Mouse (Mus musculus) splenic B cell, adult 2 months (primary cell): Measurements from ENCODE around the gene Aff3.

Experiments used
- DNase-seq: peaks from one replicate; pipeline ENCODE4 v3.0.0-alpha.2; 2011; ENCODE audit warnings: low read depth, low spot score
- H3K27me3 ChIP-seq: 2 replicates; pipeline ENCODE4 v1.6.1; 2012; ENCODE audit warnings: mild to moderate bottlenecking, low read length, moderate library complexity, mixed read lengths; ENCODE audit not compliant: control insufficient read depth, poor library complexity, insufficient read depth, severe bottlenecking
- H3K36me3 ChIP-seq: 2 replicates; pipeline ENCODE4 v1.6.1; 2012; ENCODE audit warnings: mild to moderate bottlenecking, low read length, moderate library complexity, mixed read lengths; ENCODE audit not compliant: control insufficient read depth, poor library complexity, insufficient read depth, severe bottlenecking

The Aff3 gene

GRCm38 (mm10) chr1:38390235-38390885 lies 274.4 kb downstream of the Aff3 start:
- DNase-seq: no peak
- Histone ChIP-seq H3K27me3 (no peaks in the 10 kb centered on the region), H3K36me3 (0 out of 2 replicates have a peak, but pooled peaks cover under 1% of the 10 kb centered on the region)

DNA sequence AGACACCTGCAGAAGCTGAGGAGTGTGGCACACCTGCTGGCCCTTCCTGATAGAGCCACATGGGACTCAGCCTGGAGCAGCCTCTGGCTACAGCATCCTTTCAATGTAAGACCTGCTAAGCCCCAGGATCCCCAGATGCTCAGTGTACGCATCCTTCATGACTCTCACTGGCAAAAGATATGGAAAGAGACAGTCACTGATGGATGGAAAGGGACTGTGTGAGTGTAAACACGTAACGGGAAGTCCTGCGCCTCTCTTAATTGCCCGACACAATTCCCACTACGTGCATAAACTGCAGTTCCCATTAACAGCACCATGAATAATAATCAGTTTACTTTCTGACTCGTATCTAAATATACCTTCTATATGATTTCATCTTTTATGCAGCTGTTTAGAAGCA lies 275.2 kb downstream of the Aff3 start:
- no peaks in the 10 kb centered on the region for H3K36me3 ChIP-seq
- no peak for DNase-seq
- no peaks in the 10 kb centered on the region for H3K27me3 ChIP-seq

GRCm38 (mm10) chr1:38388466-38388865 lies 276.3 kb downstream of the Aff3 start:
- no peak for DNase-seq
- Histone ChIP-seq H3K27me3 (no peaks in the 10 kb centered on the region), H3K36me3 (no peaks in the 10 kb centered on the region)

GRCm38 (mm10) chr1:38387438-38387837 lies 277.3 kb downstream of the Aff3 start:
- H3K27me3 ChIP-seq: no peaks in the 10 kb centered on the region
- no peaks in the 10 kb centered on the region for H3K36me3 ChIP-seq
- no peak for DNase-seq

DNA sequence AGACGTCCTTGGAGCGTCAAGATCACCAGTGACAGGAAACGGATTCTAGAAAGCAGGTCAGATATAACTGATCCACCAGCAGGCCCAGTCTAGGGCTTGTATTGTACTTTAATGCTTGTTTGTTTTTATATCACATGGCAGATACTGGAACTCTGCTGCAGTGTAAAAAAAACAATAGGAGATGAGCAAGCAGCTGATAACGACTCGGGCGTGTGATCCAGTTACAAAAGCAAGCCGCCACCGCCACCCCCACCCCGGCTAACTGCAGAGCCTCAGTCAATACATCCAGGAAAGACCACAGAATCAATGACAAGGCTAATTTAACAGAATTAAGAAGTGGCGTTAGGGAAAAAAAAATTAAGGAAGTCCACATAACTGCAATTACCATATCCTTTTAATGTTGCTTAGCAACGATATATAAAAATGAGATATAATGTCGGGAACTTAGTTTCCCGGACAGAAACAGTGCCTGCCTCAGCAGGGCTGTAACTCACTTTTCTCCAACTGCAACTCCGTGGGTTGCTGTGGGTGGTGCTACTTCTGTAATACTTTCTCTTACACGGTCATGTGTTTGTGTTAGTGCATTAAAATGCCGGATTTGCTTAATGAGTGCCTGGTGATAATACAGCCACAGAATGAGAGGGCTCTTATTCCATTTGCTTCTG lies 280.2 kb downstream of the Aff3 start:
- no peaks in the 10 kb centered on the region for H3K27me3 ChIP-seq
- no peaks in the 10 kb centered on the region for H3K36me3 ChIP-seq
- no peak for DNase-seq

DNA sequence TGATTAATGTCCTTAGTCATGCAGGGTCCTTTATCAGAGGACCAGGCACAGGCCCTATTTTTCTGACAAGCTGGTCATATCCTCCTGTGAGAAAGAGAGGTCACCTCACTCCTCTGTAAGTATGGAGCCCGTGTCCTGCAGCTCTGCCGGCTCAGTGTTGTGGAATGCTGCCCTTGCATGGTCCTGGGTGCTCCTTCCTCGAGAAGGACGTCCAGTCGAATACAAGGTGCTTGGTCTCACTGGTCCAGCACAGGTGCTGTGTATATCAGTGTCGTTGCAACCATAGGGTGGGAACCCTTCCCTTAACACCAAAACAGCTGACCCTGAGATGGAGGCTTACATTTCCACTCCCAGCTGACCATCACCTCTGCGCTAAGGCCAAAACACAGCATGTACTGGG lies 280.7 kb downstream of the Aff3 start:
- DNase-seq: no peak
- H3K27me3 ChIP-seq: no peaks in the 10 kb centered on the region
- H3K36me3 ChIP-seq: no peaks in the 10 kb centered on the region

GRCm38 (mm10) chr1:38382683-38383082 lies 282.1 kb downstream of the Aff3 start:
- Histone ChIP-seq H3K36me3 (no peaks in the 10 kb centered on the region), H3K27me3 (no peaks in the 10 kb centered on the region)
- no peak for DNase-seq

DNA sequence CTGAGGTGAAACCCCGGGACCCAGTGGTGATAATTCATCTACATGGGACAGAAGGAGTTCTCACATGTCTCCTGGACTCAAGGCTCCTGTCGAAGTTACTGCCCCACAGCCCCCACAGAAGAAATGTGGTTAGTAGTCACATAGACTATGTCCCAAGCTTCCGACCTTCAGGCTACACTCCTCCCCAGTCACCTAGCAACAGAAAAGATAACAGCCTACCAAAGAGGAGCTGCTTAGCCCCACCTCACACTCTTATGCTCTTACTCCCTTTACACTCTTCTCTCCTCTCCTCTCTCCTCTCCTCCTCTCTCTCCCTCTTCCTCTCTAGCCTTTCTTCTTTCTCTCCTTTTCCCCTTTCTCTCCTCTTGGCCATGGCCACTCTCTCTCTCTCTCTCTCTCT lies 286.8 kb downstream of the Aff3 start:
- no peaks in the 10 kb centered on the region for H3K36me3 ChIP-seq
- DNase-seq: no peak
- H3K27me3 ChIP-seq: no peaks in the 10 kb centered on the region

DNA sequence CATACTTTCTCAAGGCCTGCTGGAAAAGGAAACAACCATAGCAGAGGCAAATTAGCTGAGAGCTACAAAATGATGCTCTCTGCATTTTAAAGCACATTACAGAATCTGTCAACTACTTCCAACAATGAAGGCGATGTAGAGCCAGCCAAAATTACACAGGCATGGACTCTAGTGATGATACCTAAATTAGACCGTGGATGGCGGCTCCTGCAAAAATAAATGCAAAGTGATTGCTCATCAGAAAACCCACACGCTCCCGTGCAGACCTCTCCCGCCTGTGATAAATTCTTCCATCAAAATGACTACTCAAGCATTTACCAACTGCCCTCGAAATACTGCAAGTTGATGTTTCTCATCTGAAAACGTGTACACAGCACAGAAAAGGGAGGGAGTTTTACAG lies 295.6 kb downstream of the Aff3 start:
- DNase-seq: no peak
- Histone ChIP-seq H3K36me3 (no peaks in the 10 kb centered on the region), H3K27me3 (no peaks in the 10 kb centered on the region)

- no peak for DNase-seq
- no peaks in the 10 kb centered on the region for H3K27me3 ChIP-seq
- no peaks in the 10 kb centered on the region for H3K36me3 ChIP-seq
Measured at GRCm38 (mm10) chr1:38368081-38368689, 296.6 kb downstream of the Aff3 start.

- H3K36me3 ChIP-seq: no peaks in the 10 kb centered on the region
- H3K27me3 ChIP-seq: no peaks in the 10 kb centered on the region
- no peak for DNase-seq
Measured at GRCm38 (mm10) chr1:38367404-38368080, 297.2 kb downstream of the Aff3 start.

DNA sequence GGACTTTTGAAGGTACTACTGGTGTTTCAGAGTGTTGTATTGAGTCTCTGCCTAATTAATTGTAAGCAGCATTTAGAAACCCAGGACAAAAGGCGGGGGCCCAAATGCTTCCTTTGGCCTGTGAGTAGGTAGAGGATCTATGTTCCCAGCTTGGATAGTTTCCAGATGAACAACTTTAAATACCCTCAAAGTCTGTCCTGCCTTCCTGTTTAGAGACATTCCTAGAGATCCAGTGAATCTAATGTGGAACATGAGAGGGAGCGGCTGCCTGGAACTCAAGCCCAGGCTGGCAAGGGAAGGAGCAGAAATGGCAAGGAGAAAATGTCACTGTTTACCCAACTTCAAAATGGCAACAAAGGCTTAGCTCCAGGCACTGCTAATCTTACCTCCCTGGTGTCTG lies 300.9 kb downstream of the Aff3 start:
- no peaks in the 10 kb centered on the region for H3K27me3 ChIP-seq

DNA sequence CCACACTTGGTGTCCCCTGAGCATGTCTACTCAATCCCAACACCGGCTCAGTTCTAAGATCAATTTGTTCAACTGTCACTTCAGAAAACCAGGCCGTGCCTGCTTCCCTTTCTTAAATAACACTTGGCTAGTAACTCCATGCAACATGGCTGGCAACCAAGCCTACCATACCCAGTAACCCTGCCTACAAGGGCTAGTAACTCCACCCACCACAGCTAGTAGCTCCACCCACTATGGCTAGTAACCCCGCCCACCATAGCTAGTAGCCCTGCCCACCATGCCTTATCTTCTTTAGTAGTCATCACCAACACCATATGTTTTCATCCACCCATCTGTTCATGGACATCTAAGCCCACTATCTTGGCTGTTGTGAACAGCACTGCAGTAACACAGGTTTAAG lies 302.5 kb downstream of the Aff3 start:
- Histone ChIP-seq H3K27me3 (no peaks in the 10 kb centered on the region), H3K36me3 (peaks cover 2% of the 10 kb centered on the region; the same call in 1 of the 2 replicates)
- DNase-seq: peak; percentile 15

More for the DNA sequence above, 300.9 kb downstream of the Aff3 start:
- no peak for DNase-seq
- H3K36me3 ChIP-seq: no peaks in the 10 kb centered on the region; the same call in 1 of the 2 replicates

DNA sequence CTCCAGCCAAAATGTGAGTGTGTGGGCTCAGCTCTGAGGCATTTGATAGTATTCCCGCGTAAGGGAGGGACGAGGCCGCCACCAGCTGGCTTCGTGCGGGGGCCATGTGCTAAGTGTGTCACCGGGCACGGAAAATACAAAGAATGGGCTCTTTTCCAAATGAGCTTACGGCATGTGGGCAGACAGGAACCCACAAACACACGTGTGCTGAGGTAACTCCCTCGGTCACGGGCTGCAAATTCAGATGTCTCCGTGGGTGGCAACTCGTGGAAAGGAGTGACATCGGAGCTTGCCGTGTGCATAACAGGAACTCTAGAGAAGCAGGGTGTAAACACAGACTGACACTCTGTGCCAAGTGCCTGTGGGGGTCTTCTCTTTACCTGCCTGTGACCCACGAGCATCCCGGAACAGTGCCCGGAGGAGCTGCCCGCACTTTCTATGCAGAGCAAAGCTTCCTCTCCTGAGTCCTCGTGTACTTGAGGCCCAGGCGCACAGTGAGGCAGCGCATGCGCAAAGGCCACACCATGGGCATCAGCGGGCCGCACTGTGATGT lies 305.9 kb downstream of the Aff3 start:
- Histone ChIP-seq H3K27me3 (no peaks in the 10 kb centered on the region), H3K36me3 (peaks cover 2% of the 10 kb centered on the region)
- DNase-seq: no peak
